Mouse (Mus musculus): ENCODE measurements around the gene Pptc7.

- peak; percentile 33; the same call in 1 of the 2 replicates for TF ChIP-seq CTCF (IDR thresholded peaks at IDR 0.05)
- TF ChIP-seq EP300 (IDR thresholded peaks at IDR 0.05; ENCODE audit: insufficient read depth, low read depth, low read length), result no peak
- no peak for TF ChIP-seq POLR2A (IDR thresholded peaks at IDR 0.05; ENCODE audit: insufficient read depth, low read depth, low read length)
These were observed 3.7 kb upstream of the Pptc7 start for GRCm38 (mm10) chr5:122280422-122280826.
